Mouse (Mus musculus) megakaryocyte-erythroid progenitor cell, adult 5-6 weeks (primary cell): Measurements from ENCODE around the gene Rasgrf1. TPM values are rescaled to one million over a fixed set of nuclear protein-coding genes. Genes with fewer than 3 reads are reported as not detected.

Experiments
- ATAC-seq: replicated peaks from 2 replicates; pipeline ENCODE4 v1.8.0; 2016; ENCODE audit warnings: mild to moderate bottlenecking, inconsistent platforms; ENCODE audit not compliant: severe bottlenecking, poor library complexity, low FRiP score, low TSS enrichment
- total RNA-seq, 2 experiments: library from RNA; stranded (forward) in 1 of 2; stranded (reverse) in 1 of 2; fragments of 200-1000, 215-1000 nt in 1 of 2; fragments of >200 nt in 1 of 2; fragmentation: Nextera tagmentation in 1 of 2; gene quantifications; 2 replicates each; pipeline ENCODE4 v1.2.3; 2014 to 2017

The Rasgrf1 gene
- total RNA-seq, 2 experiments from 2014 or later: not detected

GRCm38 (mm10) chr9:89954860-89955479 is 45.3 kb downstream of the Rasgrf1 start:
- no peak for ATAC-seq

GRCm38 (mm10) chr9:89958959-89959358 is 49.3 kb downstream of the Rasgrf1 start:
- peak; percentile 68 for ATAC-seq

- no peak for ATAC-seq
Measured at GRCm38 (mm10) chr9:89964091-89964490, 54.4 kb downstream of the Rasgrf1 start.

- ATAC-seq: no peak
Measured at GRCm38 (mm10) chr9:89967716-89968115, 58.0 kb downstream of the Rasgrf1 start.

GRCm38 (mm10) chr9:89968836-89969450 is 59.2 kb downstream of the Rasgrf1 start:
- no peak for ATAC-seq

- no peak for ATAC-seq
Measured at GRCm38 (mm10) chr9:89970271-89970670, 60.6 kb downstream of the Rasgrf1 start.

- ATAC-seq: no peak
Measured at GRCm38 (mm10) chr9:89970886-89971486, 61.3 kb downstream of the Rasgrf1 start.

- ATAC-seq: no peak
Measured at GRCm38 (mm10) chr9:89972321-89972720, 62.6 kb downstream of the Rasgrf1 start.

- ATAC-seq: no peak
Measured at GRCm38 (mm10) chr9:89973856-89974255, 64.1 kb downstream of the Rasgrf1 start.

- ATAC-seq: no peak
Measured at GRCm38 (mm10) chr9:89974463-89974931, 64.8 kb downstream of the Rasgrf1 start.

GRCm38 (mm10) chr9:89976366-89976940 is 66.7 kb downstream of the Rasgrf1 start:
- no peak for ATAC-seq

- no peak for ATAC-seq
Measured at GRCm38 (mm10) chr9:89979248-89979647, 69.5 kb downstream of the Rasgrf1 start.

- no peak for ATAC-seq
Measured at GRCm38 (mm10) chr9:89982256-89982655, 72.5 kb downstream of the Rasgrf1 start.

GRCm38 (mm10) chr9:89988053-89988452 is 78.3 kb downstream of the Rasgrf1 start:
- no peak for ATAC-seq

- ATAC-seq: no peak
Measured at GRCm38 (mm10) chr9:89988811-89989528, 79.3 kb downstream of the Rasgrf1 start.

GRCm38 (mm10) chr9:90006432-90006831 is 96.7 kb downstream of the Rasgrf1 start:
- no peak for ATAC-seq

GRCm38 (mm10) chr9:90007094-90007493 is 97.4 kb downstream of the Rasgrf1 start:
- no peak for ATAC-seq

GRCm38 (mm10) chr9:90008138-90008537 is 98.4 kb downstream of the Rasgrf1 start:
- ATAC-seq: no peak

GRCm38 (mm10) chr9:90011849-90012248 is 102.1 kb downstream of the Rasgrf1 start:
- no peak for ATAC-seq

- ATAC-seq: no peak
Measured at GRCm38 (mm10) chr9:90014649-90015048, 104.9 kb downstream of the Rasgrf1 start.
